Mouse (Mus musculus) embryo, embryonic 10.5 days (tissue): ENCODE measurements around the gene Syt14.

ENCODE experiments used
- DNase-seq: peaks from one replicate; pipeline ENCODE4 v3.0.0-alpha.2; 2015; ENCODE audit warnings: low spot score

Gene Syt14

DNA sequence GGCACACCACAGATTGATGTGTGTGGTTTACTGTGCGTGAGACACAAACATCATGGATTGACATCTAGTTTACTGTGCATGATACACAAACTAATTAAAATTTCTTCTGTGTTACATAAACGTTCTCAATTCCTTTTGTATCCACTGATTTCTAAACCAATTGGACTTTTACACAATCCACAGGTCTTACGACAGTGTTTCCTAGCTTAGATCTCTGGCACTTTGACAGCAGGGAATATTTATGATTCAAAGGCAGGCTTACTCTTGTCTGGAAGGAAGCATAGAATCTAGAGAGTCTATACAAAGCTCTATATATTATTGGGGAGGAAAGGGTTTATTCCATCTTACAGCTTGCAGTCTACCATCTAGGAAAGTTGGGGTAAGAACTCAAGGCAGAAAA is 171.1 kb downstream of the Syt14 start:
- DNase-seq: no peak

DNA sequence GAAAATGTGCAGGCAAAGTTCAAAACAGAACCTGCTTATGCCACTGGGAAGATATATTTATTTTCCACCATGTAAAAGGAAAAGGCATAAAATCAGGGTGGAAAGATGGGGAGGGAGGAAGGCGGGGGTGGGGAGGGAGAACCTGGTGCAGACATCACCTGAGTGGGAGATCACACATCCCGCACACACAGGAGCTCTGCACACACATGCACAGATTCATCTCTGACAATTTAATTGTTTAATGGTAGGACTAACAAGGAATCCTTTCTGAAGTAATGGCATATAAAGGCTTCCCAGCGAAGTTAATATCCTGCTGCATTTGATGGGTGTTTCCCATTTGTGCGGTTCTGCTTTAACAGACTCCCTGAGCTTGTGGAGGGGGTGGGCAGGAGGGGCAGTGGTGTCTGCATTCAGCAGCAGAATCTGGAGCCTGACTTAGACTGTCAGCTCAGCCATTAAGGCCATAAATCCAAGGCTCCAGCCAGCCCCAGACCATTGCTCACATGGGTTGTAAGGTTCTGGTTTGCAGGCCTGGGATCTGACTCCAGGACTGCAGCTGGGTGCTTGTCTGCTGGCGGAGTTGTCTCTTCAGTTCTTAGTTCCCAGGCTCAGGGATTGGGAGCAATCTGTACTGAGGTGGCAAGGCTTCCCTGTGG is 174.1 kb downstream of the Syt14 start:
- DNase-seq: no peak

DNA sequence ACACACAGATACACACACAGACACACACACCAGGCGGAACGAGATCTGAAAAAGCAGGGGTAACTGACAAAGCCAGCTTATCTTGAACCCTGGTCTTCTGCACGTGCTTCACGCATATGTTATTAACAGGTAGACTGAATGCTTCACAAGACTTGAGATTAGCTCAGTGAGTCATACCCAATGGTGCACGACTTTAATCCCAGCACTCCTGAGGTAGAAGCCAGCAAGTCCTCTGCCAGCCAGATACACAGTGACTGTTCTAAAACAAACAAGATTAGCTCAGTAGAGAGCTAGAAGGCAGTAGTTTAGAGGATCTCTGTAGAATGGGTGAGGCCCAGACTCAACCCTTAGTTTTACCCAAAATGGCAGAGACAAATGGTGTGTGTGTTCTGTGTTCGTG is 175.3 kb downstream of the Syt14 start:
- DNase-seq: no peak

DNA sequence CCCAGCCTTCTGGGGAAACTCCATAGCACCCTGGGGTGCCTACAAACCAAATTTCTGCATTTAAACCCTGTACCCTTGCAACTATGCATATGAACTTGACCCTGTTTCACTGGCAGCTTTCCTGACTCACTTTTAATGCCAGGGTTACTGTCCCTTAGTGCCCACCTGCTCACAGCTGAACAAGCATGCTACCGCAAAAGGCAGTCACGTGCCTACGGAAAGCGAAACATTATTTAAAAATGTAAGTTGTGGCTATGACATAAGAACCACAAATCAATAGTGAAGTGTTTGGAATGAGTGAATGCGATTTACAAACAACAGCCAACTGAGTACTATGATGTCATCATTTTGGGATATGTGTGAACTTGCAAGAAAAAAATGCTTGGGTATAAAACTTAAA is 178.0 kb downstream of the Syt14 start:
- no peak for DNase-seq

DNA sequence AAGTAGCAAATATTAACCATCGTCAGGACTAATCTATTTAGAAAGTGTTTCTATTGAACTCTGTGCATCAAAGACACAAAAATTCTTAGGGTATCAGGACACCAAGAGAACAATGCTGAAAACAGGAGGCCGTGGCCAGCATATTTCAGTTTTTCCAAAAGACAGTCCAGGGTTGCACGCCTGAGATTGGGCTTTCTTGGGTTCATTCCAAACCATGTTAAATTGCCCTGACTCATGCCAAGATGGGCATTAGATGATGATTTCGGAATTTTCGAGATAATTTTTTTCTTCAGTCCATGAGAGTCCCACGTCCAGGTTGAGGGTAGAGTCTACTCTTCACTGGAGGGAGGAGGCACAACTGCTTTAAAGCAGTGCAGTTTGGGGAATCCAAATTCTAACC is 178.6 kb downstream of the Syt14 start:
- DNase-seq: no peak

DNA sequence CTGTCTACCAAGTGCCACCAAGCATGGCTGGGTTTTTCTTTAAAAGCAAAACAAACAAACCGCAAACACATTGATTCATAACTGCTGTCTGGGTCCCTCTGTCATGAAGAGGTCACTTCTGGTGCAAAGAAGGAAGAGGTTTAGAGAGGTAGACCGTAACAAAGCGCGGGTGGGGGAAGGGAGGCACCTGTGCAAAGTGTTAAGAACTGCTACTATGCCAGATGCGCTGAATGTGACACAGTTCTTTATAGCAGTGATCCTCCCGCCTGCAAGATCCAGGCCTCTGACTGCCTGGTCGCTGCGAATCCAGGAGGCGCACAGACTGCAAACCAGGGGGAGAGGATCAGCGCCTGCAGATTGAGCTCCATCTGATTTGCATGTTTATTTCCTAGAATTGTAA is 179.2 kb downstream of the Syt14 start:
- DNase-seq: peak; percentile 68

DNA sequence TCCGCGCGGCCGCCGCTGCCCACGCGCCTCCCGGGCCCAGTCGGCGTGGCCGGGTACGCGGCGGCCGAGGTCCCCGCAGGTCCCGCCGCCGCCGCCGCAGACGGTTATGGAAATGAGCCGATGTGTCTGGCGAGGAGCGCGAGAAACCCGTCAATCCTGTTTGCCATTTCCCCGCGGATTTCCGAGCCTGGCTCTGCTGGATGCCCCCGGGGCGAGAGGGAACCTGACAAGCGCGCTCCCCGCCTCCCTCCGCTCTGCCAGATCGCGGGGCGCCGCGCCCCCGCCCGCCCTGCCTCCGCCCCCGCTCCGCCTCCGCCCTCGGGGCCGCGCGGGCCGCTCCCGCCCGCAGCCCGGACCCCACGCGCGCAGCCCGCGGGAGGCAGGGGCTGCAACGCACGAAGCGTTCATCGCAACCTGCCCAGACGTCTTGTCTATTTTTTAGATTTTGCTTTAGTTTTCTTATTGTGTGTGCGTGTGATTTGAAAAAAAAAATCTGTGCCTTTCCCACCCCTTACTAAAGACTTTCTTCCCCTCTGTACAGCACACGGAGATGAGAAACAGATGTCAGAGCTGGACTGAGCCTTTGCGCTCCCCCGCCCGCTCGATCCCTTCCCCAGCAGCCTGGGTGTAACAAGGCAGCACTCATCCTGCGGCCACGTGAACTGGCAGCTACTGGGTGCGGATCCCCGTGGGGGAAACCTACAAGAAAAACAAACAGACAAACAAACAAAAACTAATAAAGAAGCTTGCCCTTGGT is 179.9 kb downstream of the Syt14 start, which contains the start of gene Sertad4:
Sertad4 (minus strand) TSS at position 283 of the 757 bp plus-strand sequence.
- DNase-seq: peak; percentile 85

DNA sequence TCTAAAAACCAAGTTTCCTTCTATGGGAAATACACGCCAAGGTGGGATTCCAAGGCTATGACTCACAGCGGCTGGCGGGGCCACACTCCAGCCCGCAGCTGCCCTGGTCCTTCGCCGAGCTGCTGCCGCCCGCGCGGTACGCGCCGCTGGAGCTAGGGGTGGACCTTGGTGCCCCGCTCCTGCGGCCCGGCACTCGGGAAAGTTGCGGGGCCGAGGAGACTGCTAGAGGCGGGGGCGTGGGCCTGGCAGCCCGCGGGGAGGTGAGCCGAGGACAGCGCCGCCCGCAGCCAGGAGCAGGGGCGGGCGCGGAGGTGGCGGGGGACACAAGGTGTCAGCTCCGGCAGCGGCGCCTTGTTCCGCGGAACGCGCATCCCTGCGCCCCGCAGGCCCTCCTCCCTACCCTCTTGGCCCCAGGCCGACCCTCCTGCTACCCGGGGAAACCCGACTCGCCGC is 180.7 kb downstream of the Syt14 start:
- peak; percentile 70 for DNase-seq

DNA sequence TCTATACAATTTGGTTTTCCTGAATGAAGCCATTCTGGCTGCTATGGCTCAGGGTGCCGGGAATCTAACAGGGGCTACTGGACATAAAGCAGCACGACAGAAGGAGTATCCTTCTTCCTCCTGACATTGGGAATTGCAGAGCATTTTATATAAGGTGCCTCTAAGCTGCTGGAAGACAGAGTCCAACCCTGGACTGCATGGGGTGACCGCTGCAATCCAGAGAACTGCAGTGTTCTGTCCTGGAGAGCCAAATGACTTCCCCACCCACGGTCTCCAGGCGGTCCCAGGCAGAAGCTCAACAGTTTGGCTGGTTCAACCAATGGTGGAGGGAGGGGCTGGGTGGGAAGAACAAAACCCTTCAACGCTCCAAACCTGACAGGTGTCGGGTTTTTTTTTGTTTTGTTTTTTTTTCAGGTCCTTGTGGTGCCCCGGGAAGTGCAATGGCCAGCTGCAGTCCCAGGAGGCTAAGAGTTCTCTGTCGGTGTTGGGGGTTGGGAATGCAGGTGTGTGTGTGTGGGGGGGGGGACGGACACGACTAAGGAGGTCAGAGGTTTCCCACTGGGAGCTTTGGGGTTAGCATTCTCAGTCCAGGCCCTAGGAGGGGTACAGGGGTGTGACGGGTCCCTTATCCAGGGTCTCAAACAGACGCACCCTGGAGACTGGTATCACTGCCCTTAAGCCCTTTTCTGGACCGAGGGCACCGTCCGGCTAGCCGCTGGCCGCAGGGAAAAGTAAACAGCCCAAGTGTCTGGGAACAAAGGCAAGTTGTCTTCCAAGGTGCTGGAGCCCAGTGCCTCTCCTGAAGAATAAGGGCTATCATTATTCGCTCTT is 181.4 kb downstream of the Syt14 start:
- no peak for DNase-seq

DNA sequence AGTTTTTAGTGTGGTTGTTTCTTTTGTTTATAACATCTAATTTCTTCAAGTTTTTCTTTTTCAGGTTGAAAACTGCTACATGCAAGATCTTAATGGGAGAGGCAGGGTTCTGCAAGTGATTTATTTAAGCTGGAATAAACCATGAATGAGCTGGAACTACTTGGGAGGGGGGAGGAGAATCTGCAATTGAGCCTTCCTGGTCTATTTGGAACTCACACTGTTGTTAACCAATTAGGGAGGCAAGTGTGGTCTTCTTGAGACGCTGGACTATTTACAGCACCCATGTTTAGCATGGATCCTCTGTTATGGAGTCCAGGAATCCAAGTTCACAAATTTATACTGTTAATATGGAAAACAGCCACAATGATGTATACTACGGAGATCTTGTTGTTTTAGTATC is 182.1 kb downstream of the Syt14 start:
- DNase-seq: no peak

DNA sequence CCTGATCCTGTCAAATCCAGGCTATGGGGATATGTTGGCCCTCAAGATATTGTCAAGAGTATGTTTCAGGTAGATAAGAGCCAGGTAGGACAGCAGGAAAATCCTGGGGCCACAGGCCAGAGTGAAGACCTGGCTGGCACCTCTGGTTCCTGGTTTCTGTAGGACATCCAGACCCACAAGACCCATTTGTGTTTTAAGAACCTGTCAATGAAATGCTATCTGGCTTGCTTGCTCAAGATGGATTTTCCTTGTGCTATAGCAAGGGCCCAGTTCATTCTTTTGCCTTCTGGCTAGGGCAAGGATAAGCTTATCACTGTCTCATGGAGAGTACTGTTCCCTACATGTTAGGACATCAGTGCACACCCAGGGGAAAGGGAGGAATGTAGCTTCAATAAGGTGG is 183.5 kb downstream of the Syt14 start:
- no peak for DNase-seq

DNA sequence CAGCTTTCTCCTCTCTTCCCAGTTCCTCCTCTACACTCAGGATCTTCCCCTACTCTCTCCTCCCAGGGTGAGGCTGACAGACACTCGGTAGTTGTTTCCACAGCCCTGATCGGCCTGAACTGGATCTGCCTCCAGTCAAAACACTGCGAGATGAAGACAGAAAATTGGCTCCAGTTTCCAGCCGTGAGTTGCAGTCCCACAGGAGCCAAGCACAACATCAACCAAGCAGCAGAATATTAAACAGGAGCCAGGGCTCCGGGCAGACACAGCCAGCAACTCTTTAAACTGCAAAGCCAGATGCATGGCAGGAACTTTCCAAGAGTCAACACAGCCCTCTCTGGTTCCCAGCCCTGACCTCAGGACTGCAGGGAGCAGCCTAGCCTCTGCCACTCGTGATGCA is 183.9 kb downstream of the Syt14 start:
- DNase-seq: peak; percentile 43

DNA sequence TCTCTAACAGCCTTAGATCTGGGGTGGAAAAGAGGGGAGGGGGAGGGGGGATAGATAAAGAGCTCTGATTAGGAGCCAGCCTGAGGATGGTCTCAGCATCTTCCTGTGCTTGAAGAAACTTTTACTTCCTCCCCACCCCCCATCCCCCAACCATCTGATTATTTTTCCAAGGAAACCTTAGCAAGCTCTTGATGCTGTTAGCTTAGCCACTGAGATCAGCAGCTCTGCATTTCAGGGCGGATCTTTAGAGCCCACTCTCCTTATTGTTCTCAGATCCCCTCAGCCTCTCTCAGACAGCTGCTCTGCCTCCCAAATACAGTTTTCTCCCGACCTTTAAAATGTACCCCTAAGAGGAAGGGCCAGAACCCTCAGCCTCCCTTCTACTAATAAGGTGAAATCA is 184.4 kb downstream of the Syt14 start:
- DNase-seq: peak; percentile 37

DNA sequence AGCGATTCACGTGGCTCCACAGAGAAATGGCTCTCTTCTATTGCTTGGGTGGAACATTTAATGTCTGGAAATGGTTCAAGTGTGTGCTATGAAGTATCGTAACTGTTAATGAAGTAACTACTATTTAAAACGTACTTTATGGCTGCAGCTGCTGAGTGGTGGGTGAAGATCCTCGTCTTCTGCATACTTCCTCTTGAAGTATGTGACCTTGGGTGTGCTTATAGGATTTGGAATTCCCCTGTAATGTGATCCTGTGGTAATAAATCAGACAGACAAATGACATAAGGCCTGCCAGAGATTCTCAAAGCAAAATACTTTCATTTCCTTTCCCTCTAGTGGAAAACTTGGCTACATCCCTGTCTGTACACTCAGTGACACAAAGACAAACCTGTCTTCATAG is 186.0 kb downstream of the Syt14 start:
- DNase-seq: no peak

DNA sequence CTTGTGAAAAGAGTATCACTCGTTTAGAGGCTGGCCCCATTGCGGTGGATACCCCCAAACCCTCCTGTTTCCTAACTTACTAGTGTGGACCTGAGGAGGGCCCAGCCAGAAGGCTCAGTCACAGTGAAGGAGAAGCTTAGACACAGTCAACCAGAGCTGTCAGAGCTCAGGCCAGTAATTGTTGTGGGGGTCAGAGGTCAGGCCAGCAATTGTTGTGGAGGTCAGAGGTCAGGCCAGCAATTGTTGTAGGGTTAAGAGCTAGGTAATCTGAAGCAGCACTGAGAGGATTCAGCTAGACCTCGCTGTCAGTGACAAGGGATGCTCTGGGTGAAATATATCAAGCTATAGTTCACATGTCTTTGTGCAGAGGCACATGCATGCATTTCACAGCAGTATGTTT is 188.3 kb downstream of the Syt14 start:
- DNase-seq: peak; percentile 79
